Mouse (Mus musculus): ENCODE data around the gene Scand1. TPM values are rescaled to one million over a fixed set of nuclear protein-coding genes. Genes with fewer than 3 reads are reported as not detected.

Scand1 gene
- total and polyA plus RNA-seq, 3 experiments, result 37.4 to 75.6 TPM; not detected in 1

GRCm38 (mm10) chr2:156304351-156304750 is 8.2 kb downstream of the Scand1 start:
- H3K4me1 ChIP-seq (ENCODE audit: control insufficient read depth in 1 of 2, insufficient read depth in 2 of 2, low read length in 2 of 2), result peaks cover 0 to 6% of the 10 kb centered on the region in 2 experiments; a peak in 2 of 4 replicates
- no peaks in the 10 kb centered on the region for H3K9me3 ChIP-seq (replicated peaks; ENCODE audit: insufficient read depth, low read length)
- H3K79me2 ChIP-seq (ENCODE audit: control insufficient read depth, insufficient read depth, low read length, poor library complexity), result no peaks in the 10 kb centered on the region
- no peak overlapping the region for H3K27ac ChIP-seq (ENCODE audit: control insufficient read depth, low read depth, low read length)
- H3K4me3 ChIP-seq (ENCODE audit: control insufficient read depth in 1 of 2, insufficient read depth in 1 of 2, low read depth in 2 of 2, low read length in 2 of 2), result no peak overlapping the region
- peaks cover 0 to 7% of the 10 kb centered on the region in 2 experiments; a peak in 2 of 4 replicates for H3K36me3 ChIP-seq (ENCODE audit: control insufficient read depth in 1 of 2, insufficient read depth in 2 of 2, low read length in 2 of 2)
- no peak overlapping the region for H3K9ac ChIP-seq (ENCODE audit: control insufficient read depth, low read depth, low read length, poor library complexity, severe bottlenecking)
- TF ChIP-seq ELF1 (IDR thresholded peaks at IDR 0.05; ENCODE audit: low read depth, low read length), result no peak
- TF ChIP-seq TCF12 (IDR thresholded peaks at IDR 0.05; ENCODE audit: low read depth, low read length), result no peak
- TF ChIP-seq ZNF384 (IDR thresholded peaks at IDR 0.05; ENCODE audit: low read depth, low read length), result no peak
- no peak for TF ChIP-seq POLR2AphosphoS2 (IDR thresholded peaks at IDR 0.05; ENCODE audit: low read length)
- no peak for TF ChIP-seq POLR2A (IDR thresholded peaks at IDR 0.05; ENCODE audit: control insufficient read depth in 1 of 2, insufficient read depth in 1 of 2, low read depth in 1 of 2, low read length in 2 of 2, poor library complexity in 1 of 2)
- TF ChIP-seq MEF2A (IDR thresholded peaks at IDR 0.05; ENCODE audit: extremely low read depth, insufficient replicate concordance, low read depth, low read length, poor library complexity, severe bottlenecking), result no peak
- no peak for TF ChIP-seq TAL1 (IDR thresholded peaks at IDR 0.05; ENCODE audit: low read length)
- no peak for TF ChIP-seq RCOR1 (IDR thresholded peaks at IDR 0.05; ENCODE audit: low read depth, low read length)
- TF ChIP-seq SIN3A (IDR thresholded peaks at IDR 0.05; ENCODE audit: low read length), result no peak
- TF ChIP-seq EP300 (IDR thresholded peaks at IDR 0.05; ENCODE audit: low read depth in 1 of 2, low read length in 2 of 2), result no peak
- no peak for TF ChIP-seq CHD1 (IDR thresholded peaks at IDR 0.05; ENCODE audit: low read depth, low read length)
- TF ChIP-seq CHD2 (IDR thresholded peaks at IDR 0.05; ENCODE audit: low read length), result no peak
- no peak for TF ChIP-seq USF2 (IDR thresholded peaks at IDR 0.05; ENCODE audit: borderline replicate concordance in 1 of 2, insufficient read depth in 1 of 2, low read depth in 1 of 2, low read length in 2 of 2)
- TF ChIP-seq MYB (IDR thresholded peaks at IDR 0.05; ENCODE audit: low read depth, low read length), result no peak
- no peak for DNase-seq (ENCODE audit: low read depth, low spot score)
- no peaks in the 10 kb centered on the region for H3K27me3 ChIP-seq (ENCODE audit: control insufficient read depth in 1 of 2, insufficient read depth in 2 of 2, low read length in 2 of 2)

DNA sequence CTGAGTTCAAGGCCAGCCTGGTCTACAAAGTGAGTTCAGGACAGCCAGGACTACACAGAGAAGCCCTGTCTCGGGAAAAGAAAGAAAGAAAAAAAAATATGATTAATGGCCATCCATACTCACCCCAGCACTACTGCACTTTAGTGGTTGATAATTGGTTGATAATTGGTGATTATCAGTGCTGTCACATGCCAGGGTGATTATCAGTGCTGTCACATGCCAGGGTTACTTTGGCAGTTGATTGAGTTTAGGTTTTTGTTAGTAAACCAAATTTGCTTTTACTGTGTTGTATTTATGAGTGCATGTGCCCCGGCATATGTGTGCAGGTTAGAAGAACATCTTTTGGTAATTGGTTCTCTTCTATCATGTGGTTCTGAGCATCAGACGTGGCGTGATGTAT is 10.4 kb downstream of the Scand1 start:
- peaks cover 0 to 6% of the 10 kb centered on the region in 2 experiments; a peak in 2 of 4 replicates for H3K4me1 ChIP-seq (ENCODE audit: control insufficient read depth in 1 of 2, insufficient read depth in 2 of 2, low read length in 2 of 2)
- H3K27ac ChIP-seq (ENCODE audit: control insufficient read depth, low read depth, low read length), result no peak overlapping the region
- no peak for TF ChIP-seq RAD21 (IDR thresholded peaks at IDR 0.05; ENCODE audit: low read depth, low read length)
- peak; percentile 71 for TF ChIP-seq USF1 (IDR thresholded peaks at IDR 0.05; ENCODE audit: low read depth, low read length)
- TF ChIP-seq TCF12 (IDR thresholded peaks at IDR 0.05; ENCODE audit: low read depth, low read length), result peak; percentile 54; the same call in 1 of the 2 replicates
- no peak for TF ChIP-seq POLR2A (IDR thresholded peaks at IDR 0.05; ENCODE audit: control insufficient read depth in 1 of 2, insufficient read depth in 1 of 2, low read depth in 1 of 2, low read length in 2 of 2, poor library complexity in 1 of 2)
- TF ChIP-seq EP300 (IDR thresholded peaks at IDR 0.05; ENCODE audit: low read depth in 1 of 2, low read length in 2 of 2), result peak; percentile 41 to 70; a peak in 3 of 4 replicates
- TF ChIP-seq GATA1 (IDR thresholded peaks at IDR 0.05; ENCODE audit: low read depth, low read length), result peak; percentile 50; the same call in 1 of the 2 replicates
- peak; percentile 32; the same call in 1 of the 2 replicates for TF ChIP-seq ETS1 (IDR thresholded peaks at IDR 0.05; ENCODE audit: low read depth, low read length)
- TF ChIP-seq MAX (IDR thresholded peaks at IDR 0.05; ENCODE audit: low read length), result no peak
- 0 out of 2 replicates have a peak, but pooled peaks have one; percentile 11 for TF ChIP-seq RCOR1 (IDR thresholded peaks at IDR 0.05; ENCODE audit: low read depth, low read length)
- no peak for TF ChIP-seq MYB (IDR thresholded peaks at IDR 0.05; ENCODE audit: low read depth, low read length)
- no peak for TF ChIP-seq GABPA (IDR thresholded peaks at IDR 0.05; ENCODE audit: low read depth, low read length)
- TF ChIP-seq SIN3A (IDR thresholded peaks at IDR 0.05; ENCODE audit: low read length), result no peak; the same call in 1 of the 2 replicates
- TF ChIP-seq ZNF384 (IDR thresholded peaks at IDR 0.05; ENCODE audit: low read depth, low read length), result no peak
- TF ChIP-seq BHLHE40 (IDR thresholded peaks at IDR 0.05; ENCODE audit: borderline replicate concordance, low read depth, low read length), result peak; percentile 86
- no peak for TF ChIP-seq KAT2A (conservative IDR thresholded peaks at IDR 0.05; ENCODE audit: low read depth, low read length)
- no peaks in the 10 kb centered on the region for H3K79me2 ChIP-seq (ENCODE audit: control insufficient read depth, insufficient read depth, low read length, poor library complexity)
- no peaks in the 10 kb centered on the region for H3K9me3 ChIP-seq (replicated peaks; ENCODE audit: insufficient read depth, low read length)
- no peak overlapping the region for H3K9ac ChIP-seq (ENCODE audit: control insufficient read depth, low read depth, low read length, poor library complexity, severe bottlenecking)
- H3K4me3 ChIP-seq (ENCODE audit: control insufficient read depth in 1 of 2, insufficient read depth in 1 of 2, low read depth in 2 of 2, low read length in 2 of 2), result no peak overlapping the region
- H3K27me3 ChIP-seq (ENCODE audit: control insufficient read depth in 1 of 2, insufficient read depth in 2 of 2, low read length in 2 of 2), result no peaks in the 10 kb centered on the region
- peaks cover 0 to 7% of the 10 kb centered on the region in 2 experiments; a peak in 2 of 4 replicates for H3K36me3 ChIP-seq (ENCODE audit: control insufficient read depth in 1 of 2, insufficient read depth in 2 of 2, low read length in 2 of 2)
- DNase-seq (ENCODE audit: low read depth, low spot score), result no peak
